8 mouse cellular contexts compared by ENCODE assay signal in the genomic region with DNA sequence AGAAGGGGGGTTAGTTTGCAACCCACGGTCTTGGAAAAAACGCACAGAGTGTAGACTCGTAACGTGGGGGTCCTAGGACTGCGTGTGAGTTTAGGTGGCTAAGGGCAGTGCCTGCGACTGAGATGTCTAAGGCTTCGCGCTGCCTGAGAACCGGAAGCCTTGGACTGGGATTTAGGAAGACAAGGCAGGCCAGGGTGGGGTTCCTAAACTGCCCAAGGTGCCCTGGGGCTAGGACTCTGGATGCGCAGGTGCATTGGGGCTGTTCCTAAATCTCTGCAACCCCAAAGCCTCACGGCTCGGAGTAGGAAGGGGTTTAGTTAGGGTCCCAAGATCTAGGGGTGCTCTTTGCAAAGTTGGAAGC. TPM values are rescaled to one million over a fixed set of nuclear protein-coding genes. Genes with fewer than 3 reads are reported as not detected.
A peak's percentile ranks its signal among the peaks of the same experiment; 100 is the strongest.
DNase-seq lines count a peak whose midpoint lies in the region; ATAC-seq and TF ChIP-seq lines count a peak whose summit lies in the region.

No protein-coding gene starts in this region.

- peaks cover 10% of the 10 kb centered on the region; the same call in 1 of the 2 replicates for H3K36me3 ChIP-seq in lung, embryonic 14.5 days (ENCODE audit: insufficient read depth)
- H3K36me3 ChIP-seq in hindbrain, embryonic 12.5 days: peaks cover 7% of the 10 kb centered on the region; the same call in 1 of the 2 replicates

- H3K9me3 ChIP-seq in lung, embryonic 14.5 days (ENCODE audit: low read depth, low read length): no peaks in the 10 kb centered on the region
- no peaks in the 10 kb centered on the region for H3K9me3 ChIP-seq in hindbrain, embryonic 12.5 days (replicated peaks)

- WGBS in lung, embryonic 14.5 days: 0% methylated on average over 12 of the region's 12 CpGs
- 2% methylated on average over 12 of the region's 12 CpGs for WGBS in hindbrain, embryonic 12.5 days

- peak overlapping the region; percentile 86 for H3K9ac ChIP-seq in lung, embryonic 14.5 days
- H3K9ac ChIP-seq in hindbrain, embryonic 12.5 days: peak overlapping the region; percentile 91

- H3K4me3 ChIP-seq in lung, embryonic 14.5 days (ENCODE audit: low read depth, low read length): peak overlapping the region; percentile 90
- H3K4me3 ChIP-seq in hindbrain, embryonic 12.5 days: peak overlapping the region; percentile 76

- ATAC-seq in lung, embryonic 14.5 days (ENCODE audit: insufficient read depth): 0 out of 2 replicates have a peak, but pooled peaks have one; percentile 2
- ATAC-seq in hindbrain, embryonic 12.5 days (ENCODE audit: low FRiP score): peak; percentile 14; the same call in 1 of the 2 replicates
- no peak for ATAC-seq in inflammation-experienced regulatory T-cells, adult 6 months

- DNase-seq in lung, embryonic 14.5 days: peak; percentile 56
- DNase-seq in lung, adult 18-20 months: no peak
- DNase-seq in embryo, embryonic 10.5 days (ENCODE audit: low spot score): peak; percentile 62
- peak; percentile 37 for DNase-seq in mesoderm, embryonic 11.5 days (ENCODE audit: low read depth, low spot score)
- DNase-seq in urinary bladder, postnatal 14 days (ENCODE audit: low spot score): no peak
- no peak for DNase-seq in frontal cortex, postnatal 25 days (ENCODE audit: low spot score in 2 of 2)

- no peak for TF ChIP-seq CTCF in lung, embryonic 14.5 days (IDR thresholded peaks at IDR 0.05; ENCODE audit: low read depth)

- 0 out of 2 replicates have a peak overlapping the region, but pooled peaks have one; percentile 63 for H3K27ac ChIP-seq in lung, embryonic 14.5 days (ENCODE audit: low read depth)
- H3K27ac ChIP-seq in hindbrain, embryonic 12.5 days: peak overlapping the region; percentile 40

- H3K4me1 ChIP-seq in lung, embryonic 14.5 days (ENCODE audit: insufficient read depth): peaks cover 12% of the 10 kb centered on the region
- peaks cover 40% of the 10 kb centered on the region for H3K4me1 ChIP-seq in hindbrain, embryonic 12.5 days

- 0 out of 2 replicates have a peak, but pooled peaks cover 4% of the 10 kb centered on the region for H3K27me3 ChIP-seq in lung, embryonic 14.5 days (ENCODE audit: insufficient read depth, low read length)
- peaks cover 9% of the 10 kb centered on the region; the same call in 1 of the 2 replicates for H3K27me3 ChIP-seq in hindbrain, embryonic 12.5 days

- peak overlapping the region; percentile 97 for H3K4me2 ChIP-seq in lung, embryonic 14.5 days
- peak overlapping the region; percentile 96 for H3K4me2 ChIP-seq in hindbrain, embryonic 12.5 days (replicated peaks)

RNA-seq across cellular contexts. Expression of a gene that starts 0.7 kb away (rescaled TPM):
- polyA plus RNA-seq in lung, embryonic 14.5 days (2014; fragmentation: Nextera tagmentation; extraction: Ambion mirVana): 10.0 and 12.3 TPM in 2 replicates
- polyA plus RNA-seq in hindbrain, embryonic 12.5 days (2016; fragmentation: Nextera tagmentation; extraction: Ambion mirVana): 16.9 and 18.8 TPM in 2 replicates
- polyA plus RNA-seq in inflammation-experienced regulatory T-cells, adult 6 months (2017; shearing (Covaris generic)): not detected

RNA-seq across cellular contexts. Expression of a gene that starts 28.1 kb away (rescaled TPM):
- 73.4 and 77.4 TPM in 2 replicates for polyA plus RNA-seq in lung, embryonic 14.5 days (2014; fragmentation: Nextera tagmentation; extraction: Ambion mirVana)
- polyA plus RNA-seq in hindbrain, embryonic 12.5 days (2016; fragmentation: Nextera tagmentation; extraction: Ambion mirVana): 4.1 and 4.5 TPM in 2 replicates
- 1 to 10 TPM in 2 of 3 experiments, under 1 TPM in 1; 0.65 to 3.2 (median 2.1) TPM for polyA plus RNA-seq in inflammation-experienced regulatory T-cells, adult 6 months (2017; shearing (Covaris generic))

RNA-seq across cellular contexts. Expression of a gene that starts 28.7 kb away (rescaled TPM):
- polyA plus RNA-seq in lung, embryonic 14.5 days (2014; fragmentation: Nextera tagmentation; extraction: Ambion mirVana): 275 and 293 TPM in 2 replicates
- 290 and 291 TPM in 2 replicates for polyA plus RNA-seq in hindbrain, embryonic 12.5 days (2016; fragmentation: Nextera tagmentation; extraction: Ambion mirVana)
- 100 to 1,000 TPM; 370 to 426 (median 380) TPM for polyA plus RNA-seq in inflammation-experienced regulatory T-cells, adult 6 months (2017; shearing (Covaris generic))

RNA-seq across cellular contexts. Expression of a gene that starts 29.0 kb away (rescaled TPM):
- 41.6 and 43.3 TPM in 2 replicates for polyA plus RNA-seq in lung, embryonic 14.5 days (2014; fragmentation: Nextera tagmentation; extraction: Ambion mirVana)
- 39.0 and 43.9 TPM in 2 replicates for polyA plus RNA-seq in hindbrain, embryonic 12.5 days (2016; fragmentation: Nextera tagmentation; extraction: Ambion mirVana)
- polyA plus RNA-seq in inflammation-experienced regulatory T-cells, adult 6 months (2017; shearing (Covaris generic)): 10 to 100 TPM; 12.5 to 16.8 (median 12.8) TPM

Comparison
In these comparisons a context has a peak if more than half of its experiments do, and no peak if none do; other contexts are left out.
1. DNase-seq: peak in lung, embryonic 14.5 days (single experiment), embryo, embryonic 10.5 days (single experiment) and mesoderm, embryonic 11.5 days (single experiment); none in lung, adult 18-20 months (0 of 2), urinary bladder, postnatal 14 days (single experiment) and frontal cortex, postnatal 25 days (0 of 2).
2. RNA of a gene that starts 0.7 kb away (polyA plus RNA-seq): 16.9 to 18.8 TPM in hindbrain, embryonic 12.5 days and 10.0 to 12.3 TPM in lung, embryonic 14.5 days; not detected in inflammation-experienced regulatory T-cells, adult 6 months; every median in the first group is over 10 times any median in the second.
3. RNA of a gene that starts 28.1 kb away (polyA plus RNA-seq): 73.4 to 77.4 TPM in lung, embryonic 14.5 days; 4.1 to 4.5 TPM in hindbrain, embryonic 12.5 days and 0.65 to 3.2 TPM in inflammation-experienced regulatory T-cells, adult 6 months; every median in the first group is over 10 times any median in the second.